Mouse (Mus musculus) brain, embryonic 14.5 days (tissue): ENCODE measurements at regions not wholly inside any gene's neighbourhood (a gene's known extent, or its start where the extent isn't known, plus 50 kb on each side); places are given as distances from the start of the nearest gene placed in this dataset.

ENCODE experiments used
- CTCF ChIP-seq: fragments of 200-500 bp; IDR thresholded peaks from 2 replicates; pipeline ENCODE4 v1.5.1; 2012; ENCODE audit warnings: inconsistent platforms, mild to moderate bottlenecking, moderate library complexity, borderline replicate concordance; ENCODE audit not compliant: insufficient read depth, insufficient read length; ENCODE audit errors: extremely low read depth
- POLR2A ChIP-seq: fragments of 200-500 bp; IDR thresholded peaks from 2 replicates; pipeline ENCODE4 v1.6.1; 2012; ENCODE audit warnings: mild to moderate bottlenecking, inconsistent platforms, borderline replicate concordance; ENCODE audit not compliant: poor library complexity, insufficient read depth, insufficient read length, severe bottlenecking; ENCODE audit errors: extremely low read depth

- TF ChIP-seq CTCF (no peak), POLR2A (no peak)
Measured at GRCm38 (mm10) chrX:121270071-121270470, 957.2 kb upstream of the H2afb3 start.
